Mouse (Mus musculus): ENCODE data around the gene Kcnc4.

- TF ChIP-seq CTCF (IDR thresholded peaks at IDR 0.05; ENCODE audit: insufficient read depth, low read depth, low read length), result no peak
- TF ChIP-seq POLR2A (IDR thresholded peaks at IDR 0.05; ENCODE audit: insufficient read depth, low read depth, low read length), result no peak
Measured at GRCm38 (mm10) chr3:107412509-107412908, 46.8 kb downstream of the Kcnc4 start.
